Mouse (Mus musculus): ENCODE data around the gene Gm45208. TPM values are rescaled to one million over a fixed set of nuclear protein-coding genes. Genes with fewer than 3 reads are reported as not detected.
"Not testable (repeated sequence)": the region's sequence is repeated elsewhere in the genome, so short reads cannot be mapped to it uniquely, and the experiment has no call there.

The Gm45208 gene
- polyA plus RNA-seq, 1 experiment: 4.0 TPM

DNA sequence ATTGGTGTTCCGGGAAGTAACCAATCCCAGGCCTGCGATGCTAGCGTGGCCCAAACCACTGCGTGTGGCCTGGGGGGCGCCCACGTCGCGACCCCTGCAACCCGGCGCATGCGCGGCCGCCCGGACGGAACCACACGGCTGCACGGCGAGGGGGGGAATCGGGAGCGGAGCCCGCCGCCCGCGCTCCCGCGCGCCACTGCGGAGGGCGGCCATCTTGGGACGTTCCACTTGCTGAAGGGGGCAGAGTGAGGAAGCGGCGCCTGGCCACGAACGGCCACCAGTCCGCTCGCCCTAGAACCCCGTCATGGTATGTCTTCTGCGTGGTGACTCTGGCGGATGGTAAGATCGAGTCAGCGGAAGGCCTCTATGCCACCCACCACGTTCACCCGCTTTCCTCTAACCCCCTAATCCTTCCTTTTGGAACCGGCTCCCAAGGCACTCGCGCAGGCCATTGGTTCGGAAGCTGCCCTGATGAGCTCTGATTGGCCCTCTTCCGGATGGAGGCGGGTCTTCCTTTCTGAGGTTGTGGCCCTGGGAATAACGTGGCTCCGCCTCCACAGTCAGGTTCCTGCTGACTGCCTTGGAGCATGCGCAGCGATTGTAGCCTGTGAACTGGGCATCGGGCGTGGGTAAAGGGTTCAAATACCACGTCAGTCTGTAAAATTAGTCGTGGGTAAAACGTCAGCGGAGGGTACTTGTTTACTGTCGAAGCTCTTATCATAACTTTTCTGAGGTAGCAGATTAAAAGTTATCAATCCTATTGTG is 7.7 kb upstream of the Gm45208 start, which contains the start of gene Wdr45:
Gene Wdr45 (plus strand): TSS at position 199 of the 765 bp plus-strand sequence.
- not testable (repeated sequence) for H3K4me1 ChIP-seq (ENCODE audit: control insufficient read depth, insufficient read depth, insufficient read length, low read length)
- Histone ChIP-seq H3K27ac (replicated peaks; ENCODE audit: low read depth, low read length) (peak within 1 kb of the TSS; percentile 82), H3K4me3 (ENCODE audit: insufficient read depth, low read depth, low read length) (peak within 1 kb of the TSS; percentile 53)

DNA sequence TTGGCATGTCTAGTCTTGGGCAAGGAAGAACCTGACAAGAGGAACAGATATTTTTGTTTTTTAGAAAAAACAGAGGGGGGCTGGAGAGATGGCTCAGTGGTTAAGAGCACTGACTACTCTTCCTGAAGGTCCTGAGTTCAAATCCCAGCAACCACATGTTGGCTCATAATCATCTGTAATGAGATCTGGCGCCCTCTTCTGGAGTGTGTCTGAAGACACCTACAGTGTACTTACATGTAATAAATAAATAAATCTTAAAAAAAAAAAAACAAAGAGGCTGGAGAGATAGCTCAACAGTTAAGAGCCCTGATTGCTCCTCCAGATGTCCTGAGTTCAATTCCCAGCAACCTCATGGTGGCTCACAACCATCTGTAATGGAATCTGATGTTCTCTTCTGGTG is 6.0 kb upstream of the Gm45208 start:
- H3K4me3 ChIP-seq (ENCODE audit: insufficient read depth, low read depth, low read length); H3K27ac ChIP-seq (replicated peaks; ENCODE audit: low read depth, low read length); H3K4me1 ChIP-seq (ENCODE audit: control insufficient read depth, insufficient read depth, insufficient read length, low read length): not testable (repeated sequence)

DNA sequence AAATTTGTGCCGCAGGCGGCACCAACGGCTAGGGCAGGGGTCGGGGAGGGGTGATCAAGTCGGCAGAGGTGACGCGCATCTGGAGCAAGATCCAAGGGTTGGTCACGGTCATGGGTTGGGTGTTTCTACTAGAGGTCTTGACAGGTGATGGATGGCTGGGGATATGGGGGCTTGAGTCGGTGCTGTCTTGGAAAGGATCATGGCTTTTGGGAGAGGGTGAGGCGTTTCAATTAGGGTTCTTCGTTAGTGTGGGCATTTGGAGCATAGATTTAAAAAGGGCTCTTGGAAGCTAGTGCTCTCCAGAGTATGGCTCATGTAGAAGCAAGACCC is 202 bp downstream of the Gm45208 start:
- H3K4me1 ChIP-seq (ENCODE audit: control insufficient read depth, insufficient read depth, insufficient read length, low read length): no peaks in the 10 kb centered on the region
- H3K27ac ChIP-seq (replicated peaks; ENCODE audit: low read depth, low read length): peak overlapping the region; percentile 78
- H3K4me3 ChIP-seq (ENCODE audit: insufficient read depth, low read depth, low read length): peak overlapping the region; percentile 96

DNA sequence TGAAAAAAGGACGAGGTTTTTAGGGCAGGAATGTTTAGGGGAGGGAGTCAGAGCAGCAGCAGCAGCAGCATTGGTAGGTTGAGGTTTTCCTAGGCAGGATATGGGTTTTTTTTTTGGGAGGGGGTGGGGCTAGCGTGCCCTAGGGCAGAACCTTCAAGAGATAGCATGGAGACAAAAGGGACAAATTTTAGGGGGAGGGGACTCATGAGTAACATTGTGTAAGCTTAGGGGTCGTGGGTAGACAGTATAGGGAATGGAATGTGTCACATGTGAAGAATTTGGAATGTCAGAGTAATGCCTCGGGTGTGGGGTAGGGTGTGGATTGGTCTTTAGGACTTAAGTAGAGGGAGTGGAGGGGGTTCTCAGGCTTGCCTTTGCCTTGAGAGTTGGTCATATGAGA is 646 bp downstream of the Gm45208 start:
- H3K4me3 ChIP-seq (ENCODE audit: insufficient read depth, low read depth, low read length): peak overlapping the region; percentile 96
- H3K27ac ChIP-seq (replicated peaks; ENCODE audit: low read depth, low read length): peak overlapping the region; percentile 78
- H3K4me1 ChIP-seq (ENCODE audit: control insufficient read depth, insufficient read depth, insufficient read length, low read length): no peaks in the 10 kb centered on the region

DNA sequence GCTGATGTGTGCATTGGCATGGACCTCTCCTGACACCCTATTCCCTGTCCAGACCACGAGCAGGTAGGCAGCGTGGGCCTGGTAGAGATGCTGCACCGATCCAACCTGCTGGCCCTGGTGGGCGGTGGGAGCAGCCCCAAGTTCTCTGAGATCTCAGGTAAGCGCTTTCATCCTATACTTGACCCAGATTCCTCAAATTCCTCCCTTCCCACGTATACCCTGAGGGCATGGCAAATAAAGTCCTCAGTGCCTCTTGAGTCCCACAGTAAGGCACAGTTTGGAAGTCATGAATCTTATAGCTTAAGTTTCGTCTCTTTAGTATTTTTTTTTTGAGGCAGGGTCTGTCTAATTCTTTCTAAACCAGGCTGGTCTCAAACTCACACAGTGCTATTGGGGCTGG is 2.1 kb downstream of the Gm45208 start:
- Histone ChIP-seq H3K4me3 (ENCODE audit: insufficient read depth, low read depth, low read length) (no peak overlapping the region), H3K4me1 (ENCODE audit: control insufficient read depth, insufficient read depth, insufficient read length, low read length) (no peaks in the 10 kb centered on the region), H3K27ac (replicated peaks; ENCODE audit: low read depth, low read length) (no peak overlapping the region)

DNA sequence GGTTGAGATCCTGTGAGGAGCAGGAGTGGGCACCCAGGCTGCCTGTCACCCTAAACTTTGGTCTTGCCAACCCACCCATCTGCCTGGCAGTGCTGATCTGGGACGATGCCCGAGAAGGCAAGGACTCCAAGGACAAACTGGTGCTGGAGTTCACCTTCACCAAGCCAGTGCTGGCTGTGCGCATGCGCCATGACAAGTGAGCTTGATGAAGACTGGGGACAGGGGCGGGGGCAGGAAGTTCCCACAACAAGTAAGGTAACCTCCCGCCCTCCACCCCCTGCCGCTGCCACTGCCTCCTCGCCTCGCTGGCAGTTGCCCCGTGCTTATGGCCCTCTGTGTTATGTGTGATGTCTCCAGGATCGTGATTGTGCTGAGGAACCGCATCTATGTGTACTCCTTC is 3.8 kb downstream of the Gm45208 start:
- Histone ChIP-seq H3K4me3 (ENCODE audit: insufficient read depth, low read depth, low read length) (no peak overlapping the region), H3K27ac (replicated peaks; ENCODE audit: low read depth, low read length) (no peak overlapping the region), H3K4me1 (ENCODE audit: control insufficient read depth, insufficient read depth, insufficient read length, low read length) (no peaks in the 10 kb centered on the region)

DNA sequence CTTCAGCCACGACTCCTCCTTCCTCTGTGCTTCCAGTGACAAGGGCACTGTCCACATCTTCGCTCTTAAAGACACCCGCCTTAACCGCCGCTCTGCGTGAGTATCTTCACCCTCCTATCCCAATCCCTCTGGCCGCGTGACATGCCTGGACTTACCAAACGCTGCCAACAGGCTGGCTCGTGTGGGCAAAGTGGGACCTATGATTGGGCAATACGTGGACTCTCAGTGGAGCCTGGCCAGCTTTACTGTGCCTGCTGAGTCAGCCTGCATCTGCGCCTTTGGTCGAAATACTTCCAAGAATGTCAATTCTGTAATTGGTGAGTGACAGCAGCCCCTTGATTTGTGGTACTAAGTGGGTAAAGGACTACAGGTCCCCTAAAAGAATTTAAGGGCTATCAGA is 5.1 kb downstream of the Gm45208 start:
- H3K4me1 ChIP-seq (ENCODE audit: control insufficient read depth, insufficient read depth, insufficient read length, low read length): no peaks in the 10 kb centered on the region

DNA sequence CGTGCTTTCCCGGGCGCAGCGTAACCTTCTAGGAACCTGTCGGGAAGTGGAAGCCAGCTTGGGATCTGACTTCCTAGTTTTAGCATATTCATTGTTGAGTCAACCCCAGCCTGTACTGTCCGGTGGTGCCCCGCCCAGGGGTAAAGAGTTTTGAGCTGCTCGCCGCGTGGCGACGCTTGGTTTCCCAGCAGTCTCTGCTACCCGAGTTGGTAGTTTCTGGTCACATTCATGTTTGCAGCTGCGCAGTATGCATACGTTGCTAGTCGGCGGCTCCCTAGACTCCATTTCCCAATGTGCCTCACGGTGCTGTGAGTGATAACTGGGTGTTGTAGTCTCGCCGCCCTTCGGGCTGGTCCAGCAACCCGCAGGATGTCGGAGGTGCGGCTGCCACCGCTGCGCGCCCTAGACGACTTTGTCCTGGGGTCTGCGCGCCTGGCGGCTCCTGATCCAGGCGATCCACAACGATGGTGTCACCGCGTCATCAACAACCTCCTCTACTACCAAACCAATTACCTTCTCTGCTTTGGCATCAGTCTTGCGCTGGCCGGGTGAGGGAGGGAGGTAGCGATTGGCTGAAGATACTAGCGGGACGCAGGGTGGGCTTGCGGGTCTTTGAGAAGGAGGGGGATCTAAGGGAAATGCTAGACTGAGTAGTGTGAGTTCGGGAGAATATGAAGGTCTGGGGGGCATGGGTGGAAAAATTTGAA is 6.3 kb downstream of the Gm45208 start, which contains the start of gene Praf2:
Gene Praf2 (plus strand): TSS at position 225 of the 707 bp plus-strand sequence.
- H3K4me3 ChIP-seq (ENCODE audit: insufficient read depth, low read depth, low read length): peak within 1 kb of the TSS; percentile 67
- H3K27ac ChIP-seq (replicated peaks; ENCODE audit: low read depth, low read length): peak within 1 kb of the TSS; percentile 55
- no peaks in the 10 kb centered on the region for H3K4me1 ChIP-seq (ENCODE audit: control insufficient read depth, insufficient read depth, insufficient read length, low read length)

More for the DNA sequence above, 5.1 kb downstream of the Gm45208 start:
- no peak overlapping the region for H3K4me3 ChIP-seq (ENCODE audit: insufficient read depth, low read depth, low read length)
- 0 out of 2 replicates have a peak overlapping the region, but pooled peaks have one; percentile 55 for H3K27ac ChIP-seq (replicated peaks; ENCODE audit: low read depth, low read length)

DNA sequence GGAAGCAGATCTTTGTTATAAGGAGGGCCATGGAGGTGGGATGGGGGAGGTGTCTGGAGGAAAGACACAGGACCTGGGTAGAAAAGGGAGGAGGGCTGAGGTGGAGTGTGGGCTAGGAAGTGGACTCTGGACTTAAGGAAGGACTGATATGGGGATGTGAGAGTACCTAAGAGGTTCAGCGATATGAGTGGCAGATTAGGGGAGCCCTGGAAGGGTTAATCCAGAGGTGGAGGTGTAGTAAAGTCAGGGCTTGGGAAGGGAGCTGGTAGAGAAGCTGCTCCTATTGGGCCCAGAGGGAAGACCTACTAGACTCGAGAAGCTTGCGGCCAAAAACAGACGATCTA is 6.8 kb downstream of the Gm45208 start:
- no peaks in the 10 kb centered on the region for H3K4me1 ChIP-seq (ENCODE audit: control insufficient read depth, insufficient read depth, insufficient read length, low read length)
- H3K27ac ChIP-seq (replicated peaks; ENCODE audit: low read depth, low read length): no peak overlapping the region
- peak overlapping the region; percentile 67 for H3K4me3 ChIP-seq (ENCODE audit: insufficient read depth, low read depth, low read length)

DNA sequence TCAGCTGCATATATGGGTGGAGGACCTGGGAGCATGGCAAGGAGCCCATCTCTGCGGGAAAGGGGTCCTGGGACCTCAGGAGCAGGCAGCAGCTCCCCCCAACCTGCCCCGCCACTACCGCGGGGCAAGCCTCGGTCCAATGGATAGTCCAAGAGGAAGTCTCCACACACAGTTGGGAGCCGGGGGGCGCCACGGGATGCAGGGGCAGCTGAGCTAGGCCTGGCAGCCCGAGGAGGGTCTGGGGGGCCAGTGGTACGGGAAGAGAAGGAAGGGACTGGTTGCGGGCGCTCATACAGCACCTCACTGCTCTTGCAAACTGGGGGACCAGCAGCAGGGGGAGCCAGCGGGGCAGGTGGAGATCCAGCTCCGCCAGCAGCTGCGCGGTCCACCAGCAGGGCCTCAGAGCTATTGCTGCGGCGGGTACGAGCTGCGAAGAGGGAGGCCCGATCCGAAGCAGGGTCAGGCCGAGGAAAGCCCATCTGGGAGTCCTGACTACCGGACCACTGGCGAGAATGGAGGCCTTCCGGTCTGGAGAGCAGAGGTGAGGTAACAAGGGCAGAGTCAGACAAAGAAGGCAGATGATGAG is 11.6 kb downstream of the Gm45208 start:
- H3K4me3 ChIP-seq (ENCODE audit: insufficient read depth, low read depth, low read length): no peak overlapping the region
- no peaks in the 10 kb centered on the region for H3K4me1 ChIP-seq (ENCODE audit: control insufficient read depth, insufficient read depth, insufficient read length, low read length)
- no peak overlapping the region for H3K27ac ChIP-seq (replicated peaks; ENCODE audit: low read depth, low read length)

DNA sequence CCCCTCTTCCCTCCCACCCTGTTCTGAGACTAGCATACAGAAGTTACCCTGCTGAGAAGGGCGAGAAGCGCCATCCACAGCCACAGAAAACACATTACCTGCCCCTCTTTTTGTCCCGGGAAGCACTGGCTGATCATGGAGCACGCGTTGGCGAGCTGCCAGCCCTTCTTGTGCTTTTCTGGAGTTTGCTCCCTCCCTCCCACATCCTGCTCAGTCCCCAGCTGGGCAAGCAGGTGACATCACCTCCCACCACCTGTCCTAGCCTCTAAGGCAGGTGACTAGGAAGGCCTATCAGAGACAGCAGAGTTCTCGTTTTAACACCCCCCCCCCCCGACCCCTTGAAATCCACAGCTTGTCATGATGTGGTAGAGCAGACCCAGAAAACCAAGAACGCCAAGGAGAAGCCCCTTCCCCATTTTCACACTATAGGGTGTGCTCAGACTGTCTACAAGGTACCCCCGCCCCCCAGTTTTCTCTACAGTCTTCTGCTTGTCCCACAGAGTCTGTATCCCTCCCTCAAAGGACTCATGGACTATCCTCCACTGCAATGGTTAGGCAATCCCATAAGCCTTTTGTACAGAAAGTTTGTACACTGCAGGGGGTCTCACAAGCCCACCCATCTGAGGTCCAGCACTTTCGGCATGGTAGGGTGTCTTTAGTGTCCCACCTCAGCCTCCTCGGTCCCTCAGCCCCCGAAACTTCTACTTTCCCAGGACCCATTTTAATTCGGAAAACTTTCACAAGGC is 17.5 kb downstream of the Gm45208 start:
- no peak overlapping the region for H3K4me3 ChIP-seq (ENCODE audit: insufficient read depth, low read depth, low read length)
- no peaks in the 10 kb centered on the region for H3K4me1 ChIP-seq (ENCODE audit: control insufficient read depth, insufficient read depth, insufficient read length, low read length)
- no peak overlapping the region for H3K27ac ChIP-seq (replicated peaks; ENCODE audit: low read depth, low read length)

DNA sequence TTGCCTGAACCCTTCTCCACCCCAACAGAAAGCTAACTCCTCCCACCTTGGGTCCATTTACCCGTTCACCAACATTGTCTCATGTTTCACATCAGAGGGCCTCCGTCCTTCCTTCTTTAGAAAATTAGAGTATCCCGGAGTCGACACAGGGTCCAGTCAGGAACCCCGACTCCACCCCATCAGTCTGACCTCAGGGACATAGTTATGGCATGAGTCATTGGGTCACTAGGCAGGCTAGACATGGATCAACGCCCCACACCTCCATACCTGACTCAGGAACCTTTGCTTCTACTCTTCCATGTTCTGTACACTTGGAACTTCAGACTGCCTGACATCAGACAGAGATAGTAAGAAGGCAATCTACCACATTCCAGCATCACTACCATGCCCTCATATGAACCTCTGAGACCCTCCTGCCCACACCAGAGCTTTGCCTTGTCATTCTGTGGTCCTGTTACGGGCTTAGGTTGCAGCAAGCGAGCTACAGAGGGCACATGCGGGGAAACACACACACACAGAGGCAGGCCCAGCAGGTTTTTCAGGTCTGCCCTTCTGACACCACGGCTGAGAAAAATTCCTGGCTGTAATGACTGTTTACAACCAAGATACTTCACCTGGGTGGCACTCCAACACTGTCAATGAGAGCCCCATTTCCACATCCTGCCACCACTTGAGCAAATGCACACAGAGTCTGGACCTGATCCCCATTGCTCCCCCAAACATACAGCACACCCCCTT is 18.2 kb downstream of the Gm45208 start:
- H3K27ac ChIP-seq (replicated peaks; ENCODE audit: low read depth, low read length): no peak overlapping the region
- no peak overlapping the region for H3K4me3 ChIP-seq (ENCODE audit: insufficient read depth, low read depth, low read length)
- H3K4me1 ChIP-seq (ENCODE audit: control insufficient read depth, insufficient read depth, insufficient read length, low read length): no peaks in the 10 kb centered on the region

DNA sequence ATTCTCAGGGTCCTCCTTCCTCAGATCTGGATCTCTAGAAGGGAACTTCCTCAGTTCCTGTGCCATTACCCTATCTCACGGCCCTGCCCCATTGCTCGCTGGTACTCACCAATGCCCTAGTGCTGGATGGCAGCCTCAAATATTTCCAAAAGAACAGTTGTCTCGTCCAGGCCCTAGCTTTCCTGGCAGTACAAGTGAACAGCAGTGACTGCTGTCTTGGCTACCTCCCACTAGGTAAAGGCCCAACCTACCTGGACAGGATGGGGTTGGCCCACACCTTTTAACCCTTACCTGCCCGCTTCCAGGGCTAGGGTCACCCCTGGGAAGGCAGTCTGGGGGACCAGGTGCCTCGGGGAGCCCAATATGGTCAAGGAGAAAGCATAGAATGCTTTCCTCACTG is 19.1 kb downstream of the Gm45208 start:
- Histone ChIP-seq H3K4me1 (ENCODE audit: control insufficient read depth, insufficient read depth, insufficient read length, low read length) (no peaks in the 10 kb centered on the region), H3K4me3 (ENCODE audit: insufficient read depth, low read depth, low read length) (no peak overlapping the region), H3K27ac (replicated peaks; ENCODE audit: low read depth, low read length) (no peak overlapping the region)

DNA sequence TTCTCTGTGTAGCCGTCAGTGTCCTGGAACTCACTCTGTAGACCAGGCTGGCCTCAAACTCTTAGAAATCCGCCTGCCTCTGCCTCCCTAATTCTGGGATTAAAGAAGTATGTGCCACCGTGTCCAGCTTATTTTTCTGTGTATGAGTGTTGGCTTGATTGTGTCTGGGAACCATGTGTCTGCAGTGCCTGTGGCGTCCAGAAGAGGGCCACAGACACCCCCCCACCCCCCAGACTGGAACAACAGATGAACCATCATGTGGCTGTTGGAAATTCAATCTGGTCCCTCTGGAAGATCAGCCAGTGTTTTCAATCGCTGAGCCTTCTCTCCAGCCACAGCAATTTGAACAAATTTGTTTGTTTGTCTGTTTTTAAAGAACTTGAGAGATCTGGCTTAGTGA is 21.4 kb downstream of the Gm45208 start:
- Histone ChIP-seq H3K27ac (replicated peaks; ENCODE audit: low read depth, low read length) (no peak overlapping the region), H3K4me3 (ENCODE audit: insufficient read depth, low read depth, low read length) (no peak overlapping the region), H3K4me1 (ENCODE audit: control insufficient read depth, insufficient read depth, insufficient read length, low read length) (no peaks in the 10 kb centered on the region)

DNA sequence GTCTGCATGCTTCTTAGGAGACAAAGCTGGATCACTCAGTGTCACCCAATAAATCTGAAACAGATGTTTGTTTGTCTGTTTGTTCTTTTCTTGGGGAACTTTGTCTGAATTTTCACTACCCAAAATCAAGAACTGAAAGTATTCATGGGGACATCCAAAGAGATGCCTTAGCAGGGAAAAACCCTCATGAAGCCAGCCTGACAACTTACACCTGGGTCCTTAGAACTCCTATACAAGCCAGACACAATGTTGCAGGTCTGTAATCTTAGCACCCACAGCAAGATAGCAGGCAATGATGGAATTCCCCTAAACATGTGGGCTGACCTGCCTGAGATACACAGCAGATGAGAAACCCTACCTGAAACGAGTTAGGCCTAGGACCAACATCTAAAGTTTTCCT is 22.9 kb downstream of the Gm45208 start:
- Histone ChIP-seq H3K4me1 (ENCODE audit: control insufficient read depth, insufficient read depth, insufficient read length, low read length) (no peaks in the 10 kb centered on the region), H3K4me3 (ENCODE audit: insufficient read depth, low read depth, low read length) (no peak overlapping the region), H3K27ac (replicated peaks; ENCODE audit: low read depth, low read length) (no peak overlapping the region)

All from brown adipose tissue, adult 24 weeks (tissue).